Mouse (Mus musculus): ENCODE measurements around the gene Wdr75.

Wdr75 gene

GRCm38 (mm10) chr1:45837736-45838135, 42.8 kb downstream of the Wdr75 start:
- no peak for DNase-seq (ENCODE audit: low read depth, low spot score)

GRCm38 (mm10) chr1:45838271-45838670, 43.3 kb downstream of the Wdr75 start:
- no peak for DNase-seq (ENCODE audit: low read depth, low spot score)

- no peak for DNase-seq (ENCODE audit: low read depth, low spot score)
Observed at GRCm38 (mm10) chr1:45845466-45845865, 50.5 kb downstream of the Wdr75 start.

GRCm38 (mm10) chr1:45858038-45858437, 63.1 kb downstream of the Wdr75 start:
- no peak for DNase-seq (ENCODE audit: low read depth, low spot score)

GRCm38 (mm10) chr1:45860349-45860748, 65.4 kb downstream of the Wdr75 start:
- peak; percentile 58 for DNase-seq (ENCODE audit: low read depth, low spot score)

GRCm38 (mm10) chr1:45861162-45861561, 66.2 kb downstream of the Wdr75 start:
- DNase-seq (ENCODE audit: low read depth, low spot score): no peak

GRCm38 (mm10) chr1:45863641-45864040, 68.7 kb downstream of the Wdr75 start:
- no peak for DNase-seq (ENCODE audit: low read depth, low spot score)

- DNase-seq (ENCODE audit: low read depth, low spot score): peak; percentile 58
Observed at GRCm38 (mm10) chr1:45864564-45865014, 69.6 kb downstream of the Wdr75 start.

GRCm38 (mm10) chr1:45865316-45865715, 70.3 kb downstream of the Wdr75 start:
- DNase-seq (ENCODE audit: low read depth, low spot score): peak; percentile 36

- peak; percentile 47 for DNase-seq (ENCODE audit: low read depth, low spot score)
Observed at GRCm38 (mm10) chr1:45865727-45866126, 70.8 kb downstream of the Wdr75 start.

GRCm38 (mm10) chr1:45866288-45867018, 71.5 kb downstream of the Wdr75 start:
- peak; percentile 32 for DNase-seq (ENCODE audit: low read depth, low spot score)

- DNase-seq (ENCODE audit: low read depth, low spot score): no peak
Observed at GRCm38 (mm10) chr1:45868050-45868449, 73.1 kb downstream of the Wdr75 start.

- peak; percentile 64 for DNase-seq (ENCODE audit: low read depth, low spot score)
Observed at GRCm38 (mm10) chr1:45868479-45869137, 73.6 kb downstream of the Wdr75 start.
